Mouse (Mus musculus) heart, embryonic 10.5 days (tissue): ENCODE results near the gene Ttyh2. TPM values are rescaled to one million over a fixed set of nuclear protein-coding genes. Genes with fewer than 3 reads are reported as not detected.

Source experiments
- DNase-seq: peaks from one replicate; pipeline ENCODE4 v3.0.0-alpha.2; 2017; ENCODE audit warnings: low spot score
- H3K27ac ChIP-seq: fragments of 300-500 bp; sonication (generic); 2 replicates; pipeline ENCODE4 v1.5.1; 2016; ENCODE audit warnings: mild to moderate bottlenecking
- H3K27me3 ChIP-seq: fragments of 300-500 bp; sonication (generic); 2 replicates; pipeline ENCODE4 v1.6.1; 2016; ENCODE audit warnings: mild to moderate bottlenecking; ENCODE audit not compliant: poor library complexity, insufficient read depth, severe bottlenecking
- H3K36me3 ChIP-seq: fragments of 300-500 bp; sonication (generic); 2 replicates; pipeline ENCODE4 v1.6.1; 2016; ENCODE audit warnings: mild to moderate bottlenecking, moderate library complexity
- H3K4me1 ChIP-seq: fragments of 300-500 bp; sonication (generic); 2 replicates; pipeline ENCODE4 v1.6.1; 2016; ENCODE audit warnings: mild to moderate bottlenecking
- H3K4me3 ChIP-seq: fragments of 300-500 bp; sonication (generic); 2 replicates; pipeline ENCODE4 v1.5.1; 2016; ENCODE audit warnings: mild to moderate bottlenecking, moderate library complexity
- H3K9me3 ChIP-seq: fragments of 300-500 bp; sonication (generic); 2 replicates; pipeline ENCODE4 v1.6.1; 2016; ENCODE audit warnings: mild to moderate bottlenecking, moderate library complexity
- WGBS: fragments of 180-500 bp; shearing (Covaris S2); methylation state at CpG from one replicate; pipeline ENCODE4 v1.1.7; 2016; 5-methylcytosine and 5-hydroxymethylcytosine counted together
- polyA plus RNA-seq: library from polyadenylated mRNA; unstranded; fragments of >200 nt; fragmentation: Nextera tagmentation; extraction: Ambion mirVana; gene quantifications from 2 replicates; pipeline ENCODE4 v1.2.1, GENCODE M21; 2016

The Ttyh2 gene
- polyA plus RNA-seq = 4.8 and 4.9 TPM in 2 replicates

DNA sequence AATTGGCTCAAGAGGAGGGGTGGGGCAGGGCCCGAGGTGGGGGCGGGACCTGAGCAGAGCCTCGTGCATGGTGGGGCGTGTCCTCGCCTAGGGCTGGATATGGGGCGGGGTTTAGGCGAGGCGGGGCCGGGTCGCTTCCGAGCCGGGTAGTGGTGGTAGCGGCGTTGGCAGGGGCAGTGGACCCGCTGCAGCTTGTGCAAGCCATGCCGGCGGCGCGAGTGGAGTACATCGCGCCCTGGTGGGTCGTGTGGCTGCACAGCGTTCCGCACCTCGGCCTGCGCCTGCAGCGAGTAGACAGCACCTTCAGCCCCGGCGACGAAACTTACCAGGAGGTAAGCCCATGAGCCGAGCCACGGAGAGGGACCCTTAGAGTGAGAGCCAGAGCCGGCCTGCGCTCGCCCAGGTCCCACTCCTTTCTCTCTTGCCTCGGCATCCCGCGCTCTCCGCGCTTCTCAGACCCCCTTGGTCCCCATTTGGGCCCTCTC is at the start of gene Ttyh2:
Gene Ttyh2, plus strand, starts transcription at position 91 of the 485 bp plus-strand sequence.
- peaks cover 46% of the 10 kb centered on the region for H3K4me1 ChIP-seq
- H3K27ac ChIP-seq = peak within 1 kb of the TSS; percentile 76
- no peaks in the 10 kb centered on the region for H3K9me3 ChIP-seq
- under 1% methylated on average over 40 of the region's 40 CpGs for WGBS
- peak; percentile 95 for DNase-seq
- peaks cover 13% of the 10 kb centered on the region for H3K27me3 ChIP-seq
- H3K36me3 ChIP-seq = peaks cover 39% of the 10 kb centered on the region
- peak within 1 kb of the TSS; percentile 77 for H3K4me3 ChIP-seq

DNA sequence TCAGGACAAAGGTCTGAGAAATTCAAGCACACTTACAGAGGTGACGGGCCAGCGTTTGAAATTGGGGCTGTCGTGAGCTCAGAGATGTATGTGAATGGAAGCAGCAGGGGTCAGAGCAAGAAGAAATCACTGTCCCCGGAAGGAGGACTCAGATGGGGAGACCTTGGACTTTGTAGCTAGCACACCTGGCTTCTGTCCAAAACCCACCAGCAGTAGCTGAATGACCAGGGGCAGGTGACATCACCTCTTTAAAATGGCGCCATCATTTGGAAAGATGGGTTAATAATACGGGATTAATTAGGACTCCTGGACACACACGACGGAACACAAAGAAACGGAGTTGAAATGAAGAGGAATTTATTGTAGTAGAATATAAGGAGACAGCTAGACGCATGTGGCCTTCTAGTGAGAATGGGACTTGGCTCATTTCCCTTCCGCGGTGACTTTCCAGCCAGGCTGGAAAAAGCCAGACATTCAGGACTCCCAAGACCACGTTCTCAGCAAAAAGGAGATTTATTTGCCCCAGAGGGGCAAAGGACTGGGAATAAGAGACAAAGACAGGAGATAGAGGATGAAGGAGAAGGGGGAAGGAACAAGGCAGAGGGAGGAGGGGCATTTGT is 49.0 kb upstream of the Ttyh2 start:
- Histone ChIP-seq H3K4me1 (no peaks in the 10 kb centered on the region; the same call in 1 of the 2 replicates), H3K36me3 (no peaks in the 10 kb centered on the region), H3K4me3 (no peak overlapping the region), H3K27ac (no peak overlapping the region), H3K9me3 (0 out of 2 replicates have a peak, but pooled peaks cover 4% of the 10 kb centered on the region), H3K27me3 (no peaks in the 10 kb centered on the region)
- WGBS = 87% methylated on average over 13 of the region's 13 CpGs
- no peak for DNase-seq

DNA sequence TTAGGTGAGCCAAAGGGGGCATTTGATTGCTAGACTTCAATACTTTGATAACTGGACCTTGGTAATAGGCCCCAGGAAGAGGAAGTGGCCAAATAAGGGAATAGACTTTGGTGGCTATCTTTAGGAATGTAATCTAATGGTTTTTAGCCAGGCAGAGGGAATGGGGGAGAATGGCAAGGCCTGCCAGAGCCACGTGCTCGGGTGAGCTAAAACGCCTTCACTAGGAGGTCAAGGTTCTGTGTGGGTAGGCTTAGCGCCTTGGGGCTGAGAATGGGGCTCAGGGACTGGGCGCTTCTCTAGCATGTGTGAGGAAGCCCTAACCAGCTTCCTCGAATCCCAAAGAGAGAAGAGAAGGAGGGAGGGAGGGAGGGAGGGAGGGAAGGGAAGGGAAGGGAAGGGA is 48.2 kb upstream of the Ttyh2 start:
- DNase-seq = no peak
- H3K36me3 ChIP-seq = no peaks in the 10 kb centered on the region
- WGBS = 69% methylated on average over 5 of the region's 6 CpGs
- H3K27me3 ChIP-seq = no peaks in the 10 kb centered on the region
- no peak overlapping the region for H3K4me3 ChIP-seq
- no peak overlapping the region for H3K27ac ChIP-seq
- H3K4me1 ChIP-seq = no peaks in the 10 kb centered on the region; the same call in 1 of the 2 replicates
- H3K9me3 ChIP-seq = 0 out of 2 replicates have a peak, but pooled peaks cover 4% of the 10 kb centered on the region

DNA sequence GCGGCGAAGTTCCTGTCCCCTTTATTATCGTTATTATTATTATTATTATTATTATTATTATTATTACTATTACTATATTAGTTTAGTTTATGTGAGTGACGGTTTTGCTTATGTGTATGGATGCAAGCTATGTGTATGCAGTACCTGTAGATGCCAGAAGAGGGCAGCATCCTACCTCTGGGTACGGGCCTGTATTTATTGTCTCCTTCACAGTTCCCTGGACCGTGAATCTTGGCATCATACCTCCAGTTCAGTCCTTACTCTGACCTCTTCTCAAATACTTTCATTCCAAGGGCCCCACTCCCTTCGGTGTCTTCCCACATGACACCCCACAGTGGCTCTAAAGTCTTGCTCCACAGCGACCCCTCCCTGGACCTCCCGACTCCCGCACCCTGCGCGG is 47.2 kb upstream of the Ttyh2 start:
- Histone ChIP-seq H3K27ac (no peak overlapping the region), H3K27me3 (no peaks in the 10 kb centered on the region), H3K4me3 (no peak overlapping the region), H3K4me1 (no peaks in the 10 kb centered on the region; the same call in 1 of the 2 replicates), H3K9me3 (0 out of 2 replicates have a peak, but pooled peaks cover 4% of the 10 kb centered on the region), H3K36me3 (no peaks in the 10 kb centered on the region)
- DNase-seq = no peak
- 67% methylated on average over 12 of the region's 12 CpGs for WGBS

GRCm38 (mm10) chr11:114630044-114630443 is 45.2 kb upstream of the Ttyh2 start:
- Histone ChIP-seq H3K4me1 (peaks cover under 1% of the 10 kb centered on the region; the same call in 1 of the 2 replicates), H3K4me3 (no peak overlapping the region), H3K36me3 (no peaks in the 10 kb centered on the region), H3K27ac (no peak overlapping the region), H3K9me3 (0 out of 2 replicates have a peak, but pooled peaks cover 4% of the 10 kb centered on the region), H3K27me3 (no peaks in the 10 kb centered on the region)
- 76% methylated on average over 5 of the region's 5 CpGs for WGBS
- DNase-seq = no peak

- 0 out of 2 replicates have a peak, but pooled peaks cover 4% of the 10 kb centered on the region for H3K9me3 ChIP-seq
Measured at GRCm38 (mm10) chr11:114632266-114632665, 43.0 kb upstream of the Ttyh2 start.

DNA sequence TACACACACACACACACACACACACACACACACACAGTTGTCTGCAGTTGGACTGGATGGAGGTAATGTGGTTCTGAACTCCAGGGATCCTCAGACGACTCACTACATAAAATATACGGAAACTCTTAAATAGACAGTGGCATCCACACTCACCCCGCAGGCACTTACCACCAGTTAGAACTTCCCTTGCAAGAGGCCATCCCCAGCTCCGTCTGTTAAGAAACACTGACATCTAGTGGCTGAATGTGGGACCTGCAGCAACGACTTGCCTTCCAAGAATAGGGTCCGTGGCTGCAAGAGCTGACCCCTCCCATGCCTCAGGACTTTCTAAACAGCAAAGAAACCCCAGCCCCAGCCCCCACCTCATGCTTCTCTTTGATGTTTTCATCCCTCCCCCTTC is 38.9 kb upstream of the Ttyh2 start:
- peaks cover 32% of the 10 kb centered on the region for H3K4me1 ChIP-seq
- H3K4me3 ChIP-seq = peak overlapping the region; percentile 32
- DNase-seq = peak; percentile 92
- peaks cover 40% of the 10 kb centered on the region for H3K27me3 ChIP-seq
- no peaks in the 10 kb centered on the region for H3K9me3 ChIP-seq
- H3K36me3 ChIP-seq = no peaks in the 10 kb centered on the region
- WGBS = 0% methylated on average over 6 of the region's 6 CpGs
- peak overlapping the region; percentile 42; the same call in 1 of the 2 replicates for H3K27ac ChIP-seq

More at GRCm38 (mm10) chr11:114632266-114632665, 43.0 kb upstream of the Ttyh2 start:
- Histone ChIP-seq H3K36me3 (no peaks in the 10 kb centered on the region), H3K4me1 (peaks cover 20% of the 10 kb centered on the region), H3K4me3 (no peak overlapping the region), H3K27me3 (peaks cover 5% of the 10 kb centered on the region), H3K27ac (no peak overlapping the region)
- DNase-seq = no peak
- 78% methylated on average over 8 of the region's 8 CpGs for WGBS

DNA sequence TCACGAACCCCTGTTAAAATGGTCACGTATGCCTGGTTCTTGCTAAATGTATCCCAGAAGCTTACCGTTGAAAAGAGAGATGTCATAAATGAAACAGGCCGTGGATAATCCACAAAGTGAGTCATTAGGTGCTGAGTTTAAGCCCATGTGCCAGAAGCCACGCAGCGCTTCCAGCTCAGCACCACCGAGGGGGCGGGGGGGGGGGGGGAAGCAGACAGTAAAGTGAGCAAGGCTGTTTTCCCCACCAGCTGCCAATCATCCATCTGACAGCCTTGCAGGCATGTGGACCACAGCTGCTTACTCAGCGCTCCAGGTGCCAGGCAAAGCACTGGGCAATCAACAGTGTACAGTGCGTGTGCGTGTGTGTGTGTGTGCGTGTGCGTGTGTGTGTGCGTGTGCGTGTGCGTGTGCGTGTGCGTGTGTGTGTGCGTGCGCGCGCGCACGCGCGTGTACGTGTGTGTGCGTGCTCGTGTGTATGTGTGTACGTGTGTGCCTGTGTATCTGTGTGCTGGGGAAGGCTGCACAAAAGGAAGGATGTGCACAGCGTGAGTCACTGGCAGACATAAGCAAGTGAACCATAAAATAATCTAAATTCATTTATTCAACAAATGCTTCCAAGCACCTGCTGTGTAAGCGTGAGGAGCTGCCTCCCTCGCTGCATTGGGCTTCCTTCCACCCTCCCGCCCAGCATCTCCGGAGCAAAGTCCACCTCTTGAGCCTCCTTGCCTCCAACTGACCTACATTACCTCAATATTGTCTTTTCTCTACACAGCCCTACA is 38.3 kb upstream of the Ttyh2 start:
- Histone ChIP-seq H3K36me3 (no peaks in the 10 kb centered on the region), H3K4me3 (peak overlapping the region; percentile 32), H3K27ac (no peak overlapping the region), H3K9me3 (no peaks in the 10 kb centered on the region), H3K27me3 (peaks cover 46% of the 10 kb centered on the region), H3K4me1 (peaks cover 32% of the 10 kb centered on the region)
- 53% methylated on average over 35 of the region's 35 CpGs for WGBS
- no peak for DNase-seq

DNA sequence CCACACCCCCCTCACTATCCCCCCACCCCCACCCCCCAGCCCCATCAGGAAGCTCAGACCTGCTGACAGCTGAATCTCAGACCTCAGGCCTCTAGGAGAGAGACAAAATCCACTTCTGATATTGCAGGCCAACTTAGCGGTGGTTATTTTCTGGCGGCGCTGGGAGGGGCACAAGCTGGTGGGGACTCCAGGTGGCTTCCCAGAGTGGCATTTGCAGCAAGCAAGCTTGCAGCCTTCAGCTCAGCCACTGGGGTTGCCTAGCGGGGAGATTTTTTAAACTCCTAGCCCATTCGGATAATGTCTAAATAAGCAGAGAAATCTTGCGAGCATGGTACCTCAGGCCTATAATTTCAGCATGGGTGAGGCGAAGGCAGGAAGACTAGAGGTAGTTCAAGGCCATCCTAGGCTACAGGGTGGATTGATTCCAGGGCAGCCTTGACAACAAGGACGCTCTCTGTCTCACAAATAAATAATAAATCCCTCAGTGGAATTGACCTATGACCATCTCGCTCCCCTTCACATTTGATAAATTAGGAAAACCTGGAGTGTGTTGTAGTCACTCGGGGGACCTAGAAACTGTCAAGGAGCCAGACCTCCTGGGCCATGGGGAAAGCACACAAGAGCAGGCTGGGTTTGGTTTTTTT is 36.5 kb upstream of the Ttyh2 start:
- H3K4me3 ChIP-seq = no peak overlapping the region
- H3K27ac ChIP-seq = no peak overlapping the region
- DNase-seq = no peak
- H3K9me3 ChIP-seq = no peaks in the 10 kb centered on the region
- H3K36me3 ChIP-seq = no peaks in the 10 kb centered on the region
- H3K27me3 ChIP-seq = peaks cover 46% of the 10 kb centered on the region
- peaks cover 36% of the 10 kb centered on the region for H3K4me1 ChIP-seq
- 59% methylated on average over 10 of the region's 10 CpGs for WGBS

GRCm38 (mm10) chr11:114639681-114640103 is 35.5 kb upstream of the Ttyh2 start:
- Histone ChIP-seq H3K27me3 (peaks cover 46% of the 10 kb centered on the region), H3K4me1 (peaks cover 36% of the 10 kb centered on the region), H3K4me3 (peak overlapping the region; percentile 42), H3K36me3 (no peaks in the 10 kb centered on the region), H3K9me3 (no peaks in the 10 kb centered on the region), H3K27ac (no peak overlapping the region)
- no peak for DNase-seq
- WGBS = 4% methylated on average over 19 of the region's 19 CpGs

- Histone ChIP-seq H3K4me1 (peaks cover 29% of the 10 kb centered on the region), H3K4me3 (no peak overlapping the region), H3K9me3 (no peaks in the 10 kb centered on the region), H3K36me3 (no peaks in the 10 kb centered on the region), H3K27ac (no peak overlapping the region), H3K27me3 (peaks cover 46% of the 10 kb centered on the region)
- WGBS = 37% methylated on average over 6 of the region's 6 CpGs
- DNase-seq = no peak
Measured at GRCm38 (mm10) chr11:114640658-114641057, 34.6 kb upstream of the Ttyh2 start.

DNA sequence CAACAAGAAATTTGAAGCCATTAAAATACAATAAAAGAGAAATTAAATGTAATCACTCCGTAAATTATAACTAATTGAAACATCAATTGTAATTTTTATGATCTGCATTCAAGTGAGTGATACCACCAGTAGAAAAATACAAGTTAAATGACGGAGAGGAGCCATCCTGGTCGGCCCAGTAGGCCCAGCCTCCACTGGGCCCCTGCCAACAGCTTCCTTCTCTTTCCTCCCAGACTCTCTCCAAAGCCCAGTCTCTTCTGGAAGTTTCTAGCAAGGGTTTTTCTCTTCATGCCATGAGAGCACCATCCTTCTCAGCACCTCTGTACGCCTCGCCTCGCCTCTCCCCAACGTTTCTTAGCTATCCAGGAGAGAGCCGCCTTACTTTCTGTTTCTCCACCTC is 34.1 kb upstream of the Ttyh2 start:
- no peak overlapping the region for H3K27ac ChIP-seq
- no peak overlapping the region for H3K4me3 ChIP-seq
- WGBS = 85% methylated on average over 8 of the region's 8 CpGs
- peaks cover 25% of the 10 kb centered on the region for H3K4me1 ChIP-seq
- no peaks in the 10 kb centered on the region for H3K36me3 ChIP-seq
- no peaks in the 10 kb centered on the region for H3K9me3 ChIP-seq
- no peak for DNase-seq
- H3K27me3 ChIP-seq = peaks cover 46% of the 10 kb centered on the region
